Mouse (Mus musculus) T-helper 1 cell (primary cell): ENCODE data around the gene Tspan8.
"Not testable (repeated sequence)": the region's sequence is repeated elsewhere in the genome, so short reads cannot be mapped to it uniquely, and the experiment has no call there.

Experiments
- in situ Hi-C: fragments of 300-600 bp; cut with MboI, MseI; formaldehyde crosslinking; loops from one replicate; pipeline ENCODE4 v1.15.1; 2025; ENCODE audit warnings: high pct_unique_total_duplicates

Gene Tspan8

DNA sequence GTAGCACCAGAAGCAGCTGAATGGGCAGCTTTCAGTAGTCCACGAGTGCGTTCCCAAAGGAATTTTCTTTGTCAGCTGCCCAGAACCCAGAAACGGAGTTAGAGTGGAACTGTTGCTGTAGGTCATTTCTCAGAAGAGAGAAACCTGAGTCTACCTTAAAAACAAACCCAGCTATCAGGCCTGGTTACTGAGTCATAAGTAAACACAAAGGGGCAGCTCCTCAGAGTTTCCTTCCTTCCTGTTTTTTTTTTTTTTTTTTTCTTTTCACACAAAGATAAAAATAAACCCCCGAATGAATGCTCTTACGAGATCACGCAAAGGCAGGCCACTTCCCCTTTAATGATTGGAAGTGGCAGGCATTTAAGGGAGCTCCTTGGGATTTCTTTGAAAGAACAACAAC is at the start of gene Tspan8:
TSS of gene Tspan8 (plus strand) at position 322 of the 400 bp plus-strand sequence.
- in situ Hi-C loops: no loop called here

DNA sequence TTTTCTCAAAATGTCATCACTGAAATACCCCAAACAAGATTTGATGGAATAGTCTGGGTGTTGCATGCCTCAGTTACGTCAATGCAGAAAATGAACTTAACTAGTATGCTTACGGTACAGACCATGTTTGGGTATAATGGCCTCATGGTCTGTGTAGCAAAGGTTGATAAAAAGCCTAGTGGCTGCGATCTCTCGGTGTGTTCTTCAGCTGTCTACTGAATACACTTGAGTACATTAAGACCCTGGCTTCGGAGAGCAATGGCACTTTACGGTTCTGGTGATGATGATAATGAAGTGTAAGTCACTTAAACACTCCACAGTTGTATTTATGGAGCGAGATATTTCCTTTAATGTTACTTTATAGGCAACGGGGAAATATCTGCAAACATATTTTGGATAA is 46.6 kb upstream of the Tspan8 start:
- in situ Hi-C loops: no loop called here

DNA sequence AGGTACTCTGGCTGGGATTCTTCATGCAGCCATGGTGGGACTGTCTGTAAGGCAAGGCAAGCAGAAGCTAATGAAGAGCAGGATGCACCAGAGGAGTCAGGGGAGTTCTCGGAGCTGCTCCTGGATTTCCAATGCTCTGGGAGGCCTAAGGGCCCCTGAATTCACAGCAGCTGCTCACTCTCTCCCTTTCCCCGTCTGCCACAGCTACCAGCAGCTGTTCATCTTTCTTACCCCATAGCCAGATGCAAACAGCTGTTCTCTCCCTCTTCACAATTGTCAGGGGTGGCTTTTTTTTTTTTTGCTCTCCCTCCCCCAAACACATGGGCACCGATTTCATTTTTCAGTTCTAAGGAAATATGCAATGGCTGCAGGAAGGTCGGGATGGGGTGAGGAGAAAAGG is 42.2 kb upstream of the Tspan8 start:
- in situ Hi-C loops: no loop called here

DNA sequence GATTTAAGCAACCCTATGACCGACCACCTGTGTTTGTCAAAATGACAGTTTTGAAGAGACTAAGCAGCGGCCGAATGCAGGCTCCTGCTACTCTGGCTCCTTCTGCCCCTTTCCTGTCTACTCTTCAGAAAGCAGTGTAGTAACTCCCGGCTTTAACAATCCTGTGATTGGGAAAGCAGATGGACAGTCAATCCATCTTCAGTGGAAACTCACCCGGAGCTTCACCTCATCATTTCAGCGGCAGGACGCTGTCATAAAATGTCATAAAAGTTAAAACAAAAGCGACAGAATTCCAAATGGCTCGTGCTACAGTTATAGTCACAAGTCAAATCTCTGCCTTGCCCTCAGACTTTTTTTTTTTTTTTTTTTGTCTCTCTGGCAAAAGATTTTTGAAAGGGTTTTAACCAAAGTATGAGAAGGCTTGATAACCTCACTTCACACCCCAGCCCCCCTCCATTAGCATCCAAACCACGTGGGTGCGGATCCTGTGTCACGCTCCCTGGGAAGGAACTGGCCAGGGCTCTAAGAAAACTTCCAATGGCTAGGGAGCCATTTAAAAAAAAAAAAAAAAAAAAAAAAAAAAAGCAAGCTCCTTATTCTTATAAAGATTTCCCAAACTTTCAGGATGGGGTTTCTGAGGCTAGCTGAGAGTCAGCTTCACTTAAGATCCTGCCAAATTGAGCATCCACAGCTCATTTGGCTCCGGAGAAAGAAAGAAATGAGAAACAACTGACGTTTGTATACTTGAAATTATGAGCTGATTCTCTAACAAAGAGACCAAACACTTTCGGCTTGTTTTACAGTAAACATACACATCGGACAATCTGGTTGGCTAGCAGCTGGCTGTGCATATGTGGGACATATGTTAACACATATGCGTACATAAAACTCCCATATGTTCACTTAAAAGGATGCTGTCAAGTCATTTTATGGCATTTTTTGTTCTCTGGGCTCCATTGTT is 40.4 kb upstream of the Tspan8 start:
- in situ Hi-C loops: no loop called here

- in situ Hi-C loops: no loop called here
Measured at GRCm38 (mm10) chr10:115777366-115777765, 39.3 kb upstream of the Tspan8 start.

- in situ Hi-C loops: no loop called here
Measured at GRCm38 (mm10) chr10:115778624-115779023, 38.0 kb upstream of the Tspan8 start.

GRCm38 (mm10) chr10:115780239-115781016 is 36.2 kb upstream of the Tspan8 start:
- in situ Hi-C loops: loop anchor here (5.0 kb wide), 1 partner anchor 438 kb away; no protein-coding TSS in a partner anchor

- in situ Hi-C loops: loop anchor here (5.0 kb wide), 1 partner anchor 441 kb away; no protein-coding TSS in a partner anchor
Measured at GRCm38 (mm10) chr10:115783232-115783631, 33.4 kb upstream of the Tspan8 start.

DNA sequence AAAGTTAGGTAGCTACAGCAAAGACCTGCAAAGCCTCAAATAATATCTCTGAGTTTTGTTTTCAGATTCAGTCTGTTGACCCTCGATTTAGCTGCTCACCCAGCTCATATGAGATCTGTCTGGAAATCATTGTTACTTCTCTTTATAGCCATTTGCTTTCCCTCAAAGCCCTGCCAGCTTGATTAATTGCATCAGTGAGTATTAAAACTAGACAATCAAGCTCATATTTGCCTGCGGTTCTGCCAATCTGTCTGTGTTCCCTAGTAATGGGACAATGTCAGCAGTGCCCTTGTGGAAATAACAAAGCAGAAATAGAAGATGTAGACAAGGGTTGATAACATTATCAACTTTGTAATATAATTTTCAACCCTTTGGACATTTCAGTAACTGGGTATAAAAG is 25.8 kb upstream of the Tspan8 start:
- in situ Hi-C loops: no loop called here

- in situ Hi-C loops: no loop called here
Measured at GRCm38 (mm10) chr10:115796072-115796788, 20.4 kb upstream of the Tspan8 start.

GRCm38 (mm10) chr10:115801464-115801863 is 15.2 kb upstream of the Tspan8 start:
- in situ Hi-C loops: no loop called here

DNA sequence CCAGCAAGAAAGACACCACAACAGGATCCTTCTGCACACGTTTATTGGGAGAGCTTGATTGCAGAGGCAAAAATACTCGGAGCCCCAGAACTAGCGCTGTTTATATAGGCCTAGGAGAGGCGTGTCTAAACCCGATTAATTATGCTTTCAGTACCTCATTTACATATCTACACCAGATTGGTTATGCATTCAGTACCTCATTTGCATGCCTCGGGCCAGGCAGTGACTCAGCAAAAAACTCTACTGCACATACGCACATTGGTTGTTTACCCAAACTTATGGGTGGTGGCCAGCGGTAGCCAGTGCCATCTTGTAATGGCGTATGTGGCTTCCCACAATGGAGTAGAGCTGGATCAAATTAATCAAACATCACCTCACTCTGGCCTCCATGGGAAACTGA is 13.6 kb upstream of the Tspan8 start:
- in situ Hi-C loops: not testable (repeated sequence)

DNA sequence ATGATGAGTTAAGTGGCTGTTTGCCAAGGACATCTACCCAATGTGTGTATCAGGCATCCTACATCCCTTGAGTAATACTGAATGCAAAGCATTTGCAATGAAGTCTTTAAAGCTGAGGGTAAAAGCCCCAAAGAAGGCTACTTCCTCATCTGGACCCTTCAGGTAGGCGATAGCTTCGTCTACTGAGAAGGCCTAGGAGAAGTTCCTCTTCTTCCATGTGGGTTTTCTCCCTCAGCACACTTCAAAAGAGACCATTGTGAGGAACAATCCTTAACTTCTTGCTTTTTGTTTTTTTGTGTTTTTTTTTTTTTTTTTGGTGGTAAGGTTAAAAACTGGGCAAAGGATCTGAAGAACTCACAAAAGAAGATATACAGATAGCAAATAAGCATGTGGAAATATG is 12.9 kb upstream of the Tspan8 start:
- in situ Hi-C loops: no loop called here

- in situ Hi-C loops: no loop called here
Measured at GRCm38 (mm10) chr10:115805987-115806386, 10.6 kb upstream of the Tspan8 start.

- in situ Hi-C loops: no loop called here
Measured at GRCm38 (mm10) chr10:115809169-115809568, 7.5 kb upstream of the Tspan8 start.

DNA sequence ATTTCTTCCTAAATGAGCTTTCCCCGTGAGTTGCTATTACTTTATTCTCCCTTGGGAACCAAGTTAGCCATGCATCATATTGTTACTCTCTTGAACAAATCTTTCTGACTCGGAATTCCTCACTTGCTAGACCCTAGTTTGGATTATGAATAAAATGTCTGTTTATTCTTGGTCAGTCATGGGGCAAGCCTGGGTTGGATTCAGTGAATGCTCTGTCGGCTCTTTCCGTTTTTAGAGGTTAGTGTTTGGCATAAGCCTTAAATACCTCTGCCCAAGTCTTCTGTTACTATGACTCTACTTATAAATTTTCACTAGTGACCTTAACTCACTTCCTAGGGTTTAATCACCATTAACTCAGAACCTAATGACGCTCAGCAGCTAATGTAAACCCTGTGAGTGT is 5.1 kb upstream of the Tspan8 start:
- in situ Hi-C loops: no loop called here

GRCm38 (mm10) chr10:115814878-115815277 is 1.8 kb upstream of the Tspan8 start:
- in situ Hi-C loops: no loop called here

DNA sequence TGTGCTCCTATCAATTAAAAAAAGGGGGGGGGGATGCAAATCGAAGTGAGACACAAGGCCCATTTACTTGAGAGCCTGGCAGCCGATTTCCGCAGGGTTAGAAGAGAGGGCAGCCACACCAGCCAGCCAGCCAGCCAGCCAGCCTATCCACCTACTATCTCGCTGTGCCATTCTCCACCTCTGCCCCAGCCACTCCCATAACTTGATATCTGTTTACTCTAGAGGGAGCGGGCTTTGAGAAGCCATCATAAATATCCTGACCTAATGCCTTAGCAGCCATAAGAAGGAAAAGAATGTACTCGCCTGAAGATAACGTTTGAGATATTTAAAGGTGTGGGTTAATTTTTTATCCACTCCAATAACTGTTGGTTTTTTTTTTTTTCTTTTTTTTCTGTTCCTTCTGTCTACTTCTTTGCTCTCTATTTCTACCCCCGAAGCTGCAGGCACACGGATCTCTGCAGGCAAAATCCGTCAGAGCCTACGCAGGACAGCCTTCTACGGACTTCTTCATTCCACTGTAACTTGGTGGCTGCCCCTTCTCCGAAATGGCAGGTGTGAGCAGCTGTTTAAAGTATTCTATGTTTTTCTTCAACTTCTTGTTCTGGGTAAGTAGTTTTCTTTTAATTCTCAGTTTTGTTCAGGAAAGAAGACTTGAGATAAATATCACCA is 558 bp downstream of the Tspan8 start:
- in situ Hi-C loops: no loop called here

GRCm38 (mm10) chr10:115825289-115825688 is 8.7 kb downstream of the Tspan8 start:
- in situ Hi-C loops: no loop called here

GRCm38 (mm10) chr10:115828872-115829271 is 12.2 kb downstream of the Tspan8 start:
- in situ Hi-C loops: no loop called here

- in situ Hi-C loops: no loop called here
Measured at GRCm38 (mm10) chr10:115829696-115830095, 13.1 kb downstream of the Tspan8 start.
